Mouse (Mus musculus) heart, embryonic 11.5 days (tissue): ENCODE results near the gene Ikzf3. TPM values are rescaled to one million over a fixed set of nuclear protein-coding genes. Genes with fewer than 3 reads are reported as not detected.

ENCODE experiments used
- ATAC-seq: fragments of 200-750 bp; cut with Nextera tagmentation; replicated peaks from 2 replicates; pipeline ENCODE4 v1.8.0; 2017; ENCODE audit warnings: moderate library complexity; ENCODE audit not compliant: insufficient number of reproducible peaks, low FRiP score, low TSS enrichment
- H3K27ac ChIP-seq: fragments of 300-500 bp; sonication (generic); 2 replicates; pipeline ENCODE4 v1.5.1; 2014; ENCODE audit warnings: mild to moderate bottlenecking, low read depth, low read length
- H3K27me3 ChIP-seq: fragments of 300-500 bp; sonication (generic); 2 replicates; pipeline ENCODE4 v1.6.1; 2014; ENCODE audit warnings: mild to moderate bottlenecking, low read length, mixed read lengths; ENCODE audit not compliant: control insufficient read depth, insufficient read depth
- H3K36me3 ChIP-seq: fragments of 300-500 bp; sonication (generic); 2 replicates; pipeline ENCODE4 v1.6.1; 2014; ENCODE audit warnings: mild to moderate bottlenecking, low read length, moderate library complexity, mixed read lengths; ENCODE audit not compliant: control insufficient read depth, insufficient read depth
- H3K4me1 ChIP-seq: fragments of 300-500 bp; sonication (generic); 2 replicates; pipeline ENCODE4 v1.6.1; 2014; ENCODE audit warnings: low read length; ENCODE audit not compliant: control insufficient read depth, insufficient read depth
- H3K4me2 ChIP-seq: fragments of 300-500 bp; sonication (generic); 2 replicates; pipeline ENCODE4 v1.6.1; 2014; ENCODE audit warnings: mild to moderate bottlenecking, moderate library complexity
- H3K4me3 ChIP-seq: fragments of 300-500 bp; sonication (generic); 2 replicates; pipeline ENCODE4 v1.5.1; 2014; ENCODE audit warnings: low read depth, low read length
- H3K9ac ChIP-seq: fragments of 300-500 bp; sonication (generic); 2 replicates; pipeline ENCODE4 v1.6.1; 2014; ENCODE audit warnings: mild to moderate bottlenecking, low read depth, low read length, moderate library complexity
- H3K9me3 ChIP-seq: fragments of 300-500 bp; sonication (generic); replicated peaks from 2 replicates; pipeline ENCODE4 v1.6.1; 2016; ENCODE audit warnings: low read length; ENCODE audit not compliant: control insufficient read depth
- WGBS: fragments of 180-500 bp; shearing (Covaris S2); extraction: QIAGEN DNeasy Blood & Tissue Kit; methylation state at CpG from one replicate; pipeline ENCODE4 v1.1.7; 2014; ENCODE audit not compliant: insufficient replicate concordance; 5-methylcytosine and 5-hydroxymethylcytosine counted together
- polyA plus RNA-seq: library from polyadenylated mRNA; unstranded; fragments of >200 nt; fragmentation: Nextera tagmentation; extraction: Ambion mirVana; gene quantifications from 2 replicates; pipeline ENCODE4 v1.2.1, GENCODE M21; 2014

The Ikzf3 gene
- polyA plus RNA-seq, 1 experiment from 2014 or later, result 0.13 TPM

DNA sequence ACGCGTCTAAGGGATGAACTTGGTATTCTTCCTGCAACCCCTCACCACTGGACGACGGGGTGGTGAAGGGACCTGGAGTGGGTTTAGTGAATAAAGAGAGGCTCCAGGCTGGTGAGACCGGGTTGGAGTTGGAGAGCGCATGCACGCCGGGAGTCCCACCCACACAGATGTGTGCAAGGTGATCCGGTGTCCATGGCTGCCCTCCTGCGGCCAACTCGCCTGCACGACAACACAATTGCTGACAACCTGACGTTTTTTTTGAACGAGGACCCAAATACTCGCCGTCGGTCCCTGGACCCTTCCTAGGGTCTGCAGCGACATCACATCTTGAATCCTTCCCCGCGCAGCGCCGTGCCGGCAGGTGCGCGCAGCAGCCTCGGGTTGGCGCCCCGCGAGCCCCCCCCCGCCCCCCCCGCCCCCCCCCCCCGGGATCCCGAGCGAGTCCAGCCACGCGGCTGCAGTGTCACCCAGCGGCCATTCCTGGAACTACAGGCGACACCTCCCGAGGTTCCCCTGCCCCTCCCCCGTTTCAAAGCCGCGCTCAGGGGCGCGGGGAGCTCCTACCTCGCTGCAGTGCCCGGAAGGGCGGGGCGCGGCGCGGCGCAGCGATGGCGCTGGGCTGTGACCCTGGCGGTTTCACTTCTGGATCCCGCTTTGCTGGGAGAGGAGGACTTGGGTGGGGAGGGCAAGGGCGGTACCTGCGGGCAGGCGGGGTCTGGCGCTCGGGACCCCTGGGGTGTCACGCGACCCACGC lies 88.3 kb downstream of the Ikzf3 start:
- H3K4me2 ChIP-seq, result peak overlapping the region; percentile 95
- WGBS, result under 1% methylated on average over 46 of the region's 64 CpGs
- peaks cover 11% of the 10 kb centered on the region for H3K4me1 ChIP-seq
- H3K36me3 ChIP-seq, result no peaks in the 10 kb centered on the region
- H3K9ac ChIP-seq, result peak overlapping the region; percentile 71
- no peak overlapping the region for H3K27ac ChIP-seq
- peaks cover 36% of the 10 kb centered on the region for H3K27me3 ChIP-seq
- peak overlapping the region; percentile 64 for H3K4me3 ChIP-seq
- no peaks in the 10 kb centered on the region for H3K9me3 ChIP-seq
- ATAC-seq, result peak; percentile 66

- H3K9ac ChIP-seq, result peak overlapping the region; percentile 71; the same call in 1 of the 2 replicates
- 27% methylated on average over 9 of the region's 9 CpGs for WGBS
- no peaks in the 10 kb centered on the region for H3K36me3 ChIP-seq
- peaks cover 11% of the 10 kb centered on the region for H3K4me1 ChIP-seq
- no peaks in the 10 kb centered on the region for H3K9me3 ChIP-seq
- H3K27me3 ChIP-seq, result peaks cover 33% of the 10 kb centered on the region
- no peak overlapping the region for H3K27ac ChIP-seq
- no peak for ATAC-seq
- H3K4me3 ChIP-seq, result peak overlapping the region; percentile 64
- H3K4me2 ChIP-seq, result peak overlapping the region; percentile 95
These were observed 88.9 kb downstream of the Ikzf3 start for GRCm38 (mm10) chr11:98456945-98457344.

DNA sequence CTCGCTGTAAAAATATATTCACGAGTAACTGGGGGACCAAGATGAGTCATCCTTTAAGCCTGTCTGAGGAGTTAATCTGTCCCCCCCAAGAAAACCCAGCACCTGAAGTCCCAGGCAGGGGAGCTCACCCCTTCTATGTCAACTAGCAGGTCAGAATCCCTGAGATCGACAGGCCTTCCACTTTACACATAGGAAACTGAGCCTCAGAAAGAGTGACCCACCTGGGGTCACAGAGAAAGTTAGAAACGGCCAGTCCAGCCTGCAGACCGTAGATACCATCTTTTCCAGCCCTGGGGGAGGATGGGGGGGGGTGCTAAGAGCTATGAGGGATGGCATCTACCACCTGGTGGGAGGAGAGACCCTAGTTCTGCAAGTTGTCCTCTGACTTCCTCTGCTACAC lies 89.3 kb downstream of the Ikzf3 start:
- Histone ChIP-seq H3K4me3 (no peak overlapping the region), H3K27me3 (peaks cover 33% of the 10 kb centered on the region), H3K4me2 (no peak overlapping the region), H3K36me3 (no peaks in the 10 kb centered on the region), H3K27ac (no peak overlapping the region), H3K9ac (no peak overlapping the region), H3K4me1 (peaks cover 11% of the 10 kb centered on the region), H3K9me3 (no peaks in the 10 kb centered on the region)
- no peak for ATAC-seq
- 69% methylated on average over 5 of the region's 5 CpGs for WGBS

GRCm38 (mm10) chr11:98455484-98455883 lies 90.3 kb downstream of the Ikzf3 start:
- Histone ChIP-seq H3K27me3 (peaks cover 28% of the 10 kb centered on the region), H3K4me1 (peaks cover 11% of the 10 kb centered on the region), H3K9me3 (no peaks in the 10 kb centered on the region), H3K36me3 (no peaks in the 10 kb centered on the region), H3K4me3 (no peak overlapping the region), H3K27ac (no peak overlapping the region), H3K9ac (no peak overlapping the region), H3K4me2 (no peak overlapping the region)
- ATAC-seq, result no peak
- 76% methylated on average over 4 of the region's 4 CpGs for WGBS

GRCm38 (mm10) chr11:98449921-98450771 lies 95.7 kb downstream of the Ikzf3 start:
- Histone ChIP-seq H3K4me2 (no peak overlapping the region), H3K9ac (no peak overlapping the region), H3K36me3 (no peaks in the 10 kb centered on the region), H3K9me3 (no peaks in the 10 kb centered on the region), H3K27ac (no peak overlapping the region), H3K4me1 (peaks cover 22% of the 10 kb centered on the region), H3K27me3 (peaks cover 21% of the 10 kb centered on the region), H3K4me3 (no peak overlapping the region)
- ATAC-seq, result no peak
- WGBS, result 76% methylated on average over 20 of the region's 20 CpGs

DNA sequence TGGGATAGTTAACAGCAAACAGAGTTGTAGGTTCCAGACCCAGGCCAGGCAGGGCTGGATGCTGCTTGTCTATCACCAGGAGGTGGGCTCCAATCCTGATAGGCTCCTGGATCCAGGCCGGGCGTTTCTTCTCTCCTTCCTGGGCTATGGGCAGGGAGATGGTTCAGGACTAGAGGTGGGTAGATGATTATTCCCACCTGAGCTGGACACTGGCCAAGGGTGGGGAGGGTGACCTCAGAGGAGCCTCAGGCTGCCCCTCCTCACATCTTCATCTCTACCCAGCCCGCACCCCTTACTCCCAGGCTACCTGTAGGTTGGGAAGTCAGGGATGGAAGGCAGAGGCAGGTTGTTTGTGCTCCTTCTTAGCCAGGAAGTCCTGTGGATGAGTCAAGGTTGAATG lies 96.4 kb downstream of the Ikzf3 start:
- peaks cover 21% of the 10 kb centered on the region for H3K27me3 ChIP-seq
- H3K4me3 ChIP-seq, result no peak overlapping the region
- H3K36me3 ChIP-seq, result no peaks in the 10 kb centered on the region
- peaks cover 22% of the 10 kb centered on the region for H3K4me1 ChIP-seq
- no peaks in the 10 kb centered on the region for H3K9me3 ChIP-seq
- ATAC-seq, result no peak
- 83% methylated on average over 3 of the region's 3 CpGs for WGBS
- H3K4me2 ChIP-seq, result no peak overlapping the region
- no peak overlapping the region for H3K27ac ChIP-seq
- no peak overlapping the region for H3K9ac ChIP-seq

GRCm38 (mm10) chr11:98448191-98448790 lies 97.5 kb downstream of the Ikzf3 start:
- H3K4me3 ChIP-seq, result no peak overlapping the region

GRCm38 (mm10) chr11:98447475-98447834 lies 98.4 kb downstream of the Ikzf3 start:
- H3K27ac ChIP-seq, result no peak overlapping the region
- no peak overlapping the region for H3K9ac ChIP-seq
- ATAC-seq, result no peak
- peak overlapping the region; percentile 29 for H3K4me3 ChIP-seq
- WGBS, result 11% methylated on average over 7 of the region's 7 CpGs
- peak overlapping the region; percentile 61 for H3K4me2 ChIP-seq
- peaks cover 22% of the 10 kb centered on the region for H3K4me1 ChIP-seq
- H3K9me3 ChIP-seq, result no peaks in the 10 kb centered on the region
- peaks cover 18% of the 10 kb centered on the region for H3K27me3 ChIP-seq
- no peaks in the 10 kb centered on the region for H3K36me3 ChIP-seq

More at GRCm38 (mm10) chr11:98448191-98448790, 97.5 kb downstream of the Ikzf3 start:
- H3K4me1 ChIP-seq, result peaks cover 22% of the 10 kb centered on the region
- no peak overlapping the region for H3K9ac ChIP-seq
- no peaks in the 10 kb centered on the region for H3K36me3 ChIP-seq
- no peaks in the 10 kb centered on the region for H3K9me3 ChIP-seq
- H3K27ac ChIP-seq, result no peak overlapping the region
- H3K4me2 ChIP-seq, result no peak overlapping the region
- ATAC-seq, result no peak
- peaks cover 21% of the 10 kb centered on the region for H3K27me3 ChIP-seq
- 42% methylated on average over 13 of the region's 13 CpGs for WGBS
